ENCODE assay signal across 8 mouse cellular contexts in genomic region chr12:76370831-76371571, GRCm38 (mm10). TPM values are rescaled to one million over a fixed set of nuclear protein-coding genes. Genes with fewer than 3 reads are reported as not detected.
DNase-seq lines count a peak whose midpoint lies in the region.

No protein-coding gene starts in this region.

- DNase-seq in T-cell, adult 2 months (ENCODE audit: low spot score), result peak; percentile 71
- DNase-seq in cerebellum, postnatal 36 days, result peak; percentile 55 to 66
- DNase-seq in gastrocnemius, adult 8-10 months (ENCODE audit: low spot score in 2 of 2), result peak; percentile 63 to 68
- peak; percentile 83 for DNase-seq in induced T-regulatory cell, adult 2 months (ENCODE audit: low read depth)
- DNase-seq in left cerebral cortex, postnatal 36 days (ENCODE audit: low spot score in 2 of 2), result peak; percentile 66 to 79
- DNase-seq in mesoderm, embryonic 11.5 days (ENCODE audit: low read depth, low spot score), result peak; percentile 80
- peak; percentile 66 for DNase-seq in skeletal muscle tissue, adult 2 months (ENCODE audit: low read depth, low spot score)
- peak; percentile 88 for DNase-seq in yolk sac, embryonic 10.5 days (ENCODE audit: low spot score)

- intact Hi-C loops in left cerebral cortex, postnatal 36 days (cut with DNase I), result loop anchor here (1.0 to 10.0 kb wide), 3 partner anchors 32 to 1854 kb away; partner anchors contain the start of gene Gphn

RNA-seq across cellular contexts. Expression of gene Zbtb1, which starts 0.9 kb away (rescaled TPM):
- total RNA-seq in gastrocnemius, adult 8-10 months (2022), result 1 to 10 TPM; 4.0 to 5.1 (median 4.3) TPM
- total RNA-seq in left cerebral cortex, postnatal 36 days (2021), result 1 to 10 TPM; 4.6 to 6.6 TPM

RNA-seq across cellular contexts. Expression of gene Zbtb25, which starts 1.6 kb away (rescaled TPM):
- total RNA-seq in gastrocnemius, adult 8-10 months (2022), result 1 to 10 TPM; 6.7 to 8.9 (median 8.4) TPM
- total RNA-seq in left cerebral cortex, postnatal 36 days (2021), result 10 to 100 TPM; 17.8 to 19.6 TPM

RNA-seq across cellular contexts. Expression of gene Hspa2, which starts 33.0 kb away (rescaled TPM):
- 1 to 10 TPM; 4.3 to 7.3 (median 4.8) TPM for total RNA-seq in gastrocnemius, adult 8-10 months (2022)
- 10 to 100 TPM; 62.5 to 67.5 TPM for total RNA-seq in left cerebral cortex, postnatal 36 days (2021)

RNA-seq across cellular contexts. Expression of gene Akap5, which starts 46.3 kb away (rescaled TPM):
- total RNA-seq in gastrocnemius, adult 8-10 months (2022), result under 1 TPM; 0.24 to 0.51 (median 0.39) TPM
- 10 to 100 TPM; 81.3 to 94.9 TPM for total RNA-seq in left cerebral cortex, postnatal 36 days (2021)

RNA-seq across cellular contexts. Expression of gene Ppp1r36, which starts 46.3 kb away (rescaled TPM):
- not detected for total RNA-seq in gastrocnemius, adult 8-10 months (2022)
- total RNA-seq in left cerebral cortex, postnatal 36 days (2021), result 1 to 10 TPM; 1.2 to 1.3 TPM

Comparison
In these comparisons a context has a peak if more than half of its experiments do, and no peak if none do; other contexts are left out.
1. Peak in every context shown above with its lines: DNase-seq.
2. RNA of gene Hspa2, which starts 33.0 kb away (total RNA-seq): 62.5 to 67.5 TPM in left cerebral cortex, postnatal 36 days; 4.3 to 7.3 TPM in gastrocnemius, adult 8-10 months; every median in the first group is over 4 times any median in the second.